Mouse (Mus musculus) lung, adult 18-20 months (tissue): Measurements from ENCODE around the gene Ptdss2.
A peak's percentile ranks its signal among the peaks of the same experiment; 100 is the strongest.

Experiments
- DNase-seq, 2 experiments: peaks; one replicate each; pipeline ENCODE4 v3.0.0; 2022; ENCODE audit warnings: mixed read lengths in 2 of 2

Ptdss2 gene

DNA sequence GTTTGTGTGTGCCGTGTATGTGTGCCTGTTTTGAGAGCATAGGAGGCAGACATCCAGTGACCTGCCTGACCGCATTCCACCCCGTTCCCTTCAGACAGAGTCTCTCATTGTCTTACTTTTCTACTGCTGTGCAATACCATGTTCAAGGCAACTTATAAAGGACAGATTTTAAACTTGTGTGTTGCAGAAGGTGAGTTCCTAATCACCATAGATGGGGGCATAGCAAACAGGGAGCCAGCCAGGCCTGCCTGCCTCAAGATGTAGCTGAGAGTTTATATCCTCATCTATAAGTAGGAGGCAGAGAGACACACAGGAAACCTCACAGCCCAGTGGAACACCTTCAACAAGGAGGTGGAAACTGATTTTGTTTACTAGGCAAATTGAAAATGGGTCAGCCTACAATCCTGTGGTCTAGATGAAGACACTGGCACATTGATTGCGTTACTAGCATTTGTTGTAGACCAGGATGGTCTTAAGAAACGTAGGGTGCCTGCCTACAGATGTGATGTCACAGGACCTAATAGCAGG, 51.2 kb downstream of the Ptdss2 start:
- no peak for DNase-seq

GRCm38 (mm10) chr7:141175068-141175467, 52.9 kb downstream of the Ptdss2 start:
- DNase-seq: no peak

- DNase-seq: peak; percentile 85 to 88
Observed at GRCm38 (mm10) chr7:141176173-141176572, 54.0 kb downstream of the Ptdss2 start.

DNA sequence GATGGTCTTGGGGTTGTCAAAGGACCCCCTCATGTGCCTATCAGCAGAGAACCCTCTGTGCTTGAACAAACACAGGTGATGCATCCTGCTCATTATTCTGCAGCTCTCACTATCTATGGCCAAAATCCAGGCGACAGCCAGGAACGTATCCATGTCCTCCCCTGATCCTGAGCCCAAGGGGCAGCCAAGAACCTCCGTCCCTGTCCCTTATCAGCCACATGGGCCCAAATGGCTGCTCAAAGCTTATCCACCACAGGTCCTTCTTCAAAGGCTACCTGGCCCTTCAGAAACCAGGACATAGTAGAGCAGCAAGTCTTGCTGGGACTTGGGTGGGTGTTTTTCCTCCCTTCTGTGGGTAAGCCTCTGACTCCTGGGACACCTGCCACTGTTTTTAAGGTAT, 66.0 kb downstream of the Ptdss2 start:
- DNase-seq: no peak

DNA sequence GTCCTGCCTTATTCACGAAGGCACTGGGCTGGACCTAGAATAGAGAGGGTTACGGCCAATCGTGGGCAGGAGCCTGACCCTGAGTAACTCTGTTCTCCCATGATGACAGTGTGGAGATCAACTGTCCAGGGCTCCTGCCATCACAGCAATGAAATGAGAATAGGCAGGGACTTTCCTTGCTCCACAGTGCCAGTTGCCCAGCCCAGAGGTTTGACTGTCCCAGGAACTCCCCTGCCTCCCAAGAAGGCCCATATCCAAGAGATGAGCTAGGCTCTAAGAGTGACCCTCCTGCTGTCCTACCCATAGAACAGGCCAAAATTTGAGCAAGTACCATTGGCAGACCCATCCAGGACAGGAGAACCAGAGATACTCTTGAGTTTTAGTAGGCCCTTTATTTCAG, 66.6 kb downstream of the Ptdss2 start:
- DNase-seq: no peak

- DNase-seq: no peak
Observed at GRCm38 (mm10) chr7:141190220-141190619, 68.0 kb downstream of the Ptdss2 start.

GRCm38 (mm10) chr7:141191036-141191435, 68.9 kb downstream of the Ptdss2 start:
- DNase-seq: peak; percentile 17 to 43

GRCm38 (mm10) chr7:141191796-141192685, 69.9 kb downstream of the Ptdss2 start:
- DNase-seq: no peak

GRCm38 (mm10) chr7:141192776-141193347, 70.7 kb downstream of the Ptdss2 start:
- peak; percentile 81 to 86 for DNase-seq

- DNase-seq: peak; percentile 55 to 65
Observed at GRCm38 (mm10) chr7:141193348-141193856, 71.2 kb downstream of the Ptdss2 start.

DNA sequence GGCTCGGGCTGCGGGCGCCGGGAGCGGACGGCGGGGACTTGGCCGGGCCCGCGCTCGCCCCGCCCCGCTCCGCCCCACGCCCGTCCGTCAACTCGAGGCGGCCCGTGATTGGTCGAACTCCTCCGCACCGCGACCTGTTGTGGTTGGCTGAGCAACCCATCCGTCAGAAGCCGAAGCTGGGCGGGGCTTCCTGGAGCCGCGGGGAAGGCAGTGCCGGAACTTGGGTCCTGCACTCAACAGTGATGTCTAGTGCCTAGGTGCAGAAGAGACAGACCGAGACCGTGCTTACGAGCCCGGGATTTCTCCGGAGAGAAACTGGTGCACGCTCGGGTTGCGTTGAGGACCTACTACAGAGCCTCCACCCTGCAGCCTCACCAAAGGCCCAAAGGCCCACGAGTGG, 71.8 kb downstream of the Ptdss2 start, which contains the start of the genes Hras and Lrrc56:
TSS of gene Hras (minus strand) at position 58 of the 400 bp plus-strand sequence.
TSS of gene Lrrc56 (plus strand) at position 210 of the 400 bp plus-strand sequence.
- peak; percentile 98 for DNase-seq

- no peak for DNase-seq
Observed at GRCm38 (mm10) chr7:141194409-141194808, 72.2 kb downstream of the Ptdss2 start.

DNA sequence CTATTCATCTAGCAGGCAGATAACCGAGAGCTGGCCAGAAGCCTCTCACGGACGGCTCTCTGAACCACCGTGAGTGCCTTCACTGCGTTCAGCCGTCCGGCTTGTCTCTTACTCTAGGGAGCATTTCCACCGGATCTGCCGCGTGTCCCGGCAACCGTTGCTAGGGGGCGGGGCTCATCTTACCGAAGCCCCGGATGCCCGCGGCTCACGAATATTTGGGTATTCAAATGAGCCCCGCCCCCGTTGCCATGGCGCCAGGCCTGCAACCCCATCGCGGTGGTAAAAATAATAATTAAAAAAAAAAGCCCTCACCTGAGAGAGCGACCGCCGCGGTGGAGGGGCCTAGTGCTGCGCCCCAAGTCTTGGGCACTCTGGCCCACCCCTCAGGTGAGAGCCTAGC, 72.6 kb downstream of the Ptdss2 start:
- peak; percentile 90 to 92 for DNase-seq

DNA sequence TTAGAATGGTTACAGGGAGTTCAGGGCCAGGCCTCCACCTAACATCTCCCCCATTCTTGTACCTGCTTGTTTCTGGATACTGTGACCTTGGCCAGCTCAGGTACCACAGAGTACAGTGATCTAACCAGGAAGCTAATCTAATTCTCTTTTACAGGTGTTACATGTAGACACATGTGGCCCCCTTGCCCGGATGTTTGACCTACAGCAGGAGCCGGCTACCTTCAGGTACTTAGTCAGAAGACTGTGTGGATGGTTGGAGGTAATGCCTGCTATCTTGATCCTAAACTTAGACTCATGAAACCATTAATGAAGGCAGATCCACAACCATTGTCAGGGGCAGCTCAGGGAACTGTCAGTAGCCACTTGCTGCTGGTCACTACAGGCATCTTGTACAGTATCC, 73.6 kb downstream of the Ptdss2 start:
- DNase-seq: no peak

- DNase-seq: no peak
Observed at GRCm38 (mm10) chr7:141196619-141197282, 74.6 kb downstream of the Ptdss2 start.

- no peak for DNase-seq
Observed at GRCm38 (mm10) chr7:141198121-141198520, 75.9 kb downstream of the Ptdss2 start.

GRCm38 (mm10) chr7:141204546-141204945, 82.4 kb downstream of the Ptdss2 start:
- no peak for DNase-seq

- DNase-seq: no peak
Observed at GRCm38 (mm10) chr7:141205504-141205903, 83.3 kb downstream of the Ptdss2 start.

DNA sequence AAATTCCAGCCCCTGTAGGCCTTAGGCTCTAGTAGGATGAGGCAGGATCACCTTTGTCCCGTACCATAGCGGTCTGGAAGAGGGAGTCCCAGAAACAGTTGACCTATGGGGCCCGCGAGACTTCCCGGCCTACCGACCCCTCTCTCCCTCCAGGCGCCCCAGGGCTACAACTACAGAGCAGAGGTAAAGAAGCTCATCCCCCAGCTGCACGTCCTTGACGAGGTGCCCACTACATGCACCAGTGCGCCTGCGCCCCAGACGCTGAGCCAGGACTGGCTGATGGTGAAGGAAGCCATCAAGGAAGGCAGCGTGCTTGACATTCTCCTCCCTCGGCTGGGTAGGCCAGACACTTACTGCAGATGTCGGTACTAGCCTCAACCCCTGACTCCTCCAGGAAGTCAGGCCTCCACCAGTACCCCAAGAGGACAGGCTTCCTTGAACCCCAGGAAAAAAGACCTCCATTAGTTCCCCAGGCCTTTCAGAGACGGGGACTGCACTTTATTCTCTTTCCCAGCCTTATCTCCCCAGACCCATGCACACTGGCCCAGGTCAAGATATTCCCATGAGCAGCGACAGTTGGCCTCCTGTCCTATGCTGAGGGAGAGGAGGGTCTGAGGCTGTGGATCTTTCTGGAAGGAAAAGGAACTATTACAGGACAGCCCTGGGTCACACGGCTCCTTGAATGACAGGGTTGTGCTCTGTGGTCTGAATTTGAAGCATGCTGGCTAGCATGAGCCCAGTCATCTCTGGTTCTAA, 84.2 kb downstream of the Ptdss2 start:
- no peak for DNase-seq
